Mouse (Mus musculus) stomach, postnatal 0 days (tissue): ENCODE data around the gene Cbx3. TPM values are rescaled to one million over a fixed set of nuclear protein-coding genes. Genes with fewer than 3 reads are reported as not detected.
A peak's percentile ranks its signal among the peaks of the same experiment; 100 is the strongest.

Source experiments
- ATAC-seq: fragments of 200-750 bp; cut with Nextera tagmentation; 2 replicates; pipeline ENCODE4 v1.8.0; 2017; ENCODE audit not compliant: low FRiP score, low TSS enrichment
- DNase-seq: peaks from one replicate; pipeline ENCODE4 v3.0.0-alpha.2; 2016; ENCODE audit warnings: low spot score
- H3K27ac ChIP-seq: fragments of 300-500 bp; sonication (generic); replicated peaks from 2 replicates; pipeline ENCODE4 v1.5.1; 2014; ENCODE audit warnings: mild to moderate bottlenecking, control low read depth
- H3K27me3 ChIP-seq: fragments of 300-500 bp; sonication (generic); 2 replicates; pipeline ENCODE4 v1.6.1; 2014; ENCODE audit warnings: low read length; ENCODE audit not compliant: control insufficient read depth, insufficient read depth
- H3K36me3 ChIP-seq: fragments of 300-500 bp; sonication (generic); 2 replicates; pipeline ENCODE4 v1.6.1; 2014; ENCODE audit warnings: low read length, mixed read lengths; ENCODE audit not compliant: control insufficient read depth, insufficient read depth
- H3K4me1 ChIP-seq: fragments of 300-500 bp; sonication (generic); replicated peaks from 2 replicates; pipeline ENCODE4 v1.6.1; 2014; ENCODE audit warnings: antibody characterized with exemption; ENCODE audit not compliant: control insufficient read depth, insufficient read depth
- H3K4me2 ChIP-seq: fragments of 300-500 bp; sonication (generic); replicated peaks from 2 replicates; pipeline ENCODE4 v1.6.1; 2014; ENCODE audit warnings: low read depth, mild to moderate bottlenecking, control low read depth, moderate library complexity
- H3K4me3 ChIP-seq: fragments of 300-500 bp; sonication (generic); 2 replicates; pipeline ENCODE4 v1.5.1; 2014; ENCODE audit warnings: low read depth, low read length, control low read depth
- H3K9ac ChIP-seq: fragments of 300-500 bp; sonication (generic); 2 replicates; pipeline ENCODE4 v1.6.1; 2014; ENCODE audit warnings: mild to moderate bottlenecking, low read length, control low read depth, mixed read lengths
- H3K9me3 ChIP-seq: fragments of 300-500 bp; sonication (generic); 2 replicates; pipeline ENCODE4 v1.6.1; 2016; ENCODE audit warnings: low read length; ENCODE audit not compliant: control insufficient read depth
- CTCF ChIP-seq: IDR thresholded peaks from 2 replicates; pipeline ENCODE4 v1.5.1; 2016; ENCODE audit warnings: antibody characterized with exemption, low read depth, mild to moderate bottlenecking, moderate library complexity
- EP300 ChIP-seq: optimal IDR thresholded peaks from 2 replicates; pipeline ENCODE3; 2016; ENCODE audit warnings: antibody characterized with exemption
- WGBS: fragments of 180-500 bp; shearing (Covaris S2); extraction: QIAGEN DNeasy Blood & Tissue Kit; methylation state at CpG from one replicate; pipeline ENCODE4 v1.1.7; 2014; 5-methylcytosine and 5-hydroxymethylcytosine counted together
- polyA plus RNA-seq: library from polyadenylated mRNA; unstranded; fragments of >200 nt; fragmentation: Nextera tagmentation; extraction: Ambion mirVana; gene quantifications from 2 replicates; pipeline ENCODE4 v1.2.1, GENCODE M21; 2015

The Cbx3 gene
- polyA plus RNA-seq, 1 experiment from 2014 or later: 224 TPM

DNA sequence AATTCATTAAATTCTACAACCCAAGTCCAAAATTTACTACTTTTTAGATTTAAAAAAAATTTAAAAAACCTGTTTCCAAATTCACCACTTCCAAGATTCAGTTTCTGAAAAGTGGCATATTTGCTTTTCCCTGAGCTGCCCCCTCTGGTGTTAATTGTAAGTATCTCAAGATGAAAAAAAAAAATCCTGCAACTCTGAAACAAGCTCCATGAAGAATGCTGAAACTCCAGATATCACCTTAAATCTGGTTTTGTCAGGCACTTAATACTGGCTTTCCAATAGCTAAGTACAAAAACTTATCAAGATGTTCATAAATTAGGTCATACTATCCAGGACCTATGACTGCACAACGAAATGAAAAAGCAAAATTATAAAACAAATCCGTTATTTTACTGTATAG lies 2.5 kb upstream of the Cbx3 start:
- TF ChIP-seq EP300: no peak
- peak; percentile 66 for TF ChIP-seq CTCF
- Histone ChIP-seq H3K36me3 (peaks cover 14% of the 10 kb centered on the region), H3K4me2 (peak overlapping the region; percentile 64), H3K9me3 (no peaks in the 10 kb centered on the region), H3K27ac (no peak overlapping the region), H3K9ac (no peak overlapping the region), H3K4me1 (0 out of 2 replicates have a peak, but pooled peaks cover 2% of the 10 kb centered on the region), H3K4me3 (peak overlapping the region; percentile 99), H3K27me3 (no peaks in the 10 kb centered on the region)
- ATAC-seq (no peak), DNase-seq (no peak)
- 0% methylated on average over 2 of the region's 2 CpGs for WGBS

DNA sequence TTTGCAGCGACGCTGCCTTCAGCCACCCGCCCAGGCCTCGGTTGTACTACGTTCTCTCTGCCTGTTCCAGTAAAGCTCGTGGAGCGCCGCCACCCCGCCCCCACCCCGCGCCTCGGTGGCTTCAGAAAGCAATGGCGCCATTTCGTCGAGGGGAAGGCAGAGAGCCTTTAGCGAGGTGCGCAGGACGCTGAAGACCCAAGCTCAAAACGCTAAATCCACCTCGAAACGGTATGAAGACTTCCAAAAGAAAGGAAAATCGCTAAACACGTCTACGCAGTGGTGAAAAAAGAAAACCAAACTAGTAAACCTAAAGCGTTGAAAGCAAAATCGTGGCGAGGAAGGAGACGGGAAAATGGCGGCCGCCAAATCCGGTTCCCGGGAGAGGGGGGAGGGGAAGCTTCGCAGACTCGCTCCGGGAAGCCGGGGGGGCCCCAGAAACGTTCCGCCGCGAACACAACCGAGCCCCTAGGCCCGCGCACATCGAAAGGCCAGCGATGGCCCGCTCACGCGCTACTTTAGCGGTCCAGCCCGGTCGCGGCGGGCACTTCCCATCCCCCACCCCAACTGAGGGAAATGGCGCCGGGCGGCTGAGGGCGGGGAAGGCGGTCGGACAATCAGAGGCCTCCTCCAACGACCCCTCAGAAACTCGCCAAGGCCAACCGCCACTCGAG lies 1.1 kb upstream of the Cbx3 start:
- Histone ChIP-seq H3K9ac (peak overlapping the region; percentile 100), H3K4me1 (0 out of 2 replicates have a peak, but pooled peaks cover 2% of the 10 kb centered on the region), H3K27ac (peak overlapping the region; percentile 99), H3K4me2 (peak overlapping the region; percentile 64), H3K4me3 (peak overlapping the region; percentile 99), H3K36me3 (peaks cover 10% of the 10 kb centered on the region), H3K9me3 (no peaks in the 10 kb centered on the region), H3K27me3 (no peaks in the 10 kb centered on the region)
- peak; percentile 90 for DNase-seq
- TF ChIP-seq CTCF (0 out of 2 replicates have a peak, but pooled peaks have one; percentile 9), EP300 (peak; percentile 85)
- WGBS: under 1% methylated on average over 61 of the region's 63 CpGs
- ATAC-seq: peak; percentile 35

DNA sequence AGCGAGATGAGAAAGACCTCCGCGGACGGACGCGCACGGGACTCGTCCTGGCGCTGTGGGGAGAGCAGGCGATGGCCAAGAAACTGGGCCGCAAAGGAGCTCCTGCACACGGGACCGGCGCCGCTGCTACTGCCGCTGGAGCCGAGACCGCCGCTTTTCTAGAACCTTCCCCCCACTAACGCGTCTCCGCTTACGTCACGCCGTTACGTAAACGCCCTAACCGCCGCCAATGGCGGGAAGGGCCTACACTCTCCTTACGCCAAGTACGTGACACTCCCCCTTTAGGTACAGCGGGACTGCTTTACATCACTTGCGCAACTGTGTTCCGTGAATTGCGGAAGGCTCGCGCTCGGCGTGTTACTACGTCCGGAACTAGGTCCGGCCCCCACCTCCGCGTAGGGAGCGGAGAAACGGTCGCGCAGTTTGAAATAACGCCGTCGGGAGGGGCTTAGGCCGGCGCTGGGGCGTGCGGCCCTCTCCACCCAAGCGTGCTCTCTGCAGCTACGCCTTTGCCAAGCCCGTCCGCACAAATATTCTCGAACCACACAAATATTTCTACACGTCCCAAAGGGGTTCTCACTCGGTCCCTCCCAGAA lies 347 bp upstream of the Cbx3 start, which contains the start of gene Hnrnpa2b1:
Hnrnpa2b1 (minus strand) TSS at position 180 of the 596 bp plus-strand sequence.
- 0 out of 2 replicates have a peak, but pooled peaks cover 2% of the 10 kb centered on the region for H3K4me1 ChIP-seq
- WGBS: under 1% methylated on average over 63 of the region's 63 CpGs
- H3K36me3 ChIP-seq: peaks cover 9% of the 10 kb centered on the region
- peak; percentile 98 for DNase-seq
- peak within 1 kb of the TSS; percentile 64 for H3K4me2 ChIP-seq
- H3K9me3 ChIP-seq: no peaks in the 10 kb centered on the region
- peak; percentile 95 for ATAC-seq
- H3K27ac ChIP-seq: peak within 1 kb of the TSS; percentile 99
- peak within 1 kb of the TSS; percentile 99 for H3K4me3 ChIP-seq
- peak; percentile 73 for TF ChIP-seq EP300
- TF ChIP-seq CTCF: no peak
- H3K9ac ChIP-seq: peak within 1 kb of the TSS; percentile 100
- H3K27me3 ChIP-seq: no peaks in the 10 kb centered on the region

DNA sequence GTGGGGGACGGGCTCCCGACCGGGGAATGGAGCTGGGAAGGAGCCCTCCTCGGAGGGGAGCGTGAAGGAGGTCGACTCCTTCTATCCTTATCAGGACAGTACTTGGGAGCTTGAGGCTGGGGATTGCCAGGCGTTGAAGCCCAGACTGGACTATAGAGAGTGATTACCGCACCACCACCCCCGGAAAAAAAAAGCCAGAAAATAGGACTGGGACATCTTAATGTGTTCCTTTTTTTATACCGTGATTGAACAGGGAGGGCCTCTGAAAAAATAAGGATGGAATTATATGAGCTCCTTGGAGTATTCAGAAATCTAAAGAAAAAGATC lies 982 bp downstream of the Cbx3 start:
- H3K27me3 ChIP-seq: no peaks in the 10 kb centered on the region
- H3K4me3 ChIP-seq: peak overlapping the region; percentile 99
- ATAC-seq: no peak
- H3K27ac ChIP-seq: peak overlapping the region; percentile 99
- TF ChIP-seq EP300: no peak
- TF ChIP-seq CTCF: no peak
- H3K9me3 ChIP-seq: no peaks in the 10 kb centered on the region
- no peak for DNase-seq
- 0 out of 2 replicates have a peak, but pooled peaks cover 2% of the 10 kb centered on the region for H3K4me1 ChIP-seq
- peak overlapping the region; percentile 60 for H3K4me2 ChIP-seq
- peak overlapping the region; percentile 100 for H3K9ac ChIP-seq
- peaks cover 4% of the 10 kb centered on the region; the same call in 1 of the 2 replicates for H3K36me3 ChIP-seq
- WGBS: 0% methylated on average over 10 of the region's 10 CpGs

DNA sequence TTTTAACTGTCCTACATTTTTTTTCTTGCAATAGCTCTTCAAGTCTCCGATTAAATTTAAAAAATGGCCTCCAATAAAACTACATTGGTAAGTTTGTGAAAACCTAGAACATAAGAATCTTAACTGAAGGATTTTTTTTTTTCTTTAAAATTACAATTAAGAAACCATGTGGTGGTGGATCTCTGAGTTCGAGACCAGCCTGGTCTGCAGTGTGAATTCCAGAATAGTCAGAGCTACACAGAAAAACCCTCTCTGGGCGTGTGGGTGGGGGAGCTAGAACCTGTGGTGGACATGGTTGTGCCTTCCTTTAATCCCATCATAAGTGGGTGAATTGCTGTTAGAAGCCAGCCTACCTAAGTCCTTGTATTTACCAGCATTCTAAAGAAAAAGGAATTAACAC lies 1.6 kb downstream of the Cbx3 start:
- no peaks in the 10 kb centered on the region for H3K9me3 ChIP-seq
- no peak overlapping the region for H3K27ac ChIP-seq
- peak overlapping the region; percentile 99 for H3K4me3 ChIP-seq
- TF ChIP-seq CTCF: no peak
- no peak for TF ChIP-seq EP300
- H3K4me2 ChIP-seq: peak overlapping the region; percentile 60
- 12% methylated on average over 3 of the region's 3 CpGs for WGBS
- ATAC-seq (no peak), DNase-seq (no peak)
- H3K9ac ChIP-seq: no peak overlapping the region
- 0 out of 2 replicates have a peak, but pooled peaks cover 2% of the 10 kb centered on the region for H3K4me1 ChIP-seq
- H3K27me3 ChIP-seq: no peaks in the 10 kb centered on the region
- no peaks in the 10 kb centered on the region; the same call in 1 of the 2 replicates for H3K36me3 ChIP-seq

DNA sequence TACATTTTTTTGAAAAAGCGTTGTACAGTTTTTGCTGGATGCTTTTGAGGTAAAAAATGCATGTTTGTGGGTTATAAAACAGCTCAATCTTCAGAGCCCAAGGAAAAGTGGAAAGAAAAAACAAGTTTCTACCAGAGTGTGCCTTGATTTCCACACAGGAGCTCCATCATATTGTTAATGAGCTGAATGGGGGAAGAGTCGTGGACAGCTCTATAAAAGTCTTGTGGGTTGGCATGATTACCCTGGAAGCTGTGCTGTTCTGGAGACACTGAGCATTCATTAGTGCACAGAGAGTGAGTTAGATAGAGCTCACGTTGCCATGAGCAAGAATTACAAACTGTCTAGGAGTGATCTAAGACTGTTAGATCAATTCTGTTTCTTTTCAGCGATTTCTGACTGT lies 2.1 kb downstream of the Cbx3 start:
- no peak for TF ChIP-seq CTCF
- no peak for TF ChIP-seq EP300
- DNase-seq (no peak), ATAC-seq (no peak)
- Histone ChIP-seq H3K4me1 (0 out of 2 replicates have a peak, but pooled peaks cover 2% of the 10 kb centered on the region), H3K4me3 (peak overlapping the region; percentile 99; the same call in 1 of the 2 replicates), H3K9me3 (no peaks in the 10 kb centered on the region), H3K4me2 (peak overlapping the region; percentile 60), H3K9ac (no peak overlapping the region), H3K27me3 (no peaks in the 10 kb centered on the region), H3K27ac (no peak overlapping the region), H3K36me3 (no peaks in the 10 kb centered on the region; the same call in 1 of the 2 replicates)
- 27% methylated on average over 4 of the region's 4 CpGs for WGBS
